Mouse (Mus musculus) lung, embryonic 16.5 days (tissue): ENCODE measurements around the gene Kif1a. TPM values are rescaled to one million over a fixed set of nuclear protein-coding genes. Genes with fewer than 3 reads are reported as not detected.

Experiments
- ATAC-seq: fragments of 200-750 bp; cut with Nextera tagmentation; 2 replicates; pipeline ENCODE4 v1.8.0; 2017; ENCODE audit warnings: low read depth, mild to moderate bottlenecking, moderate library complexity
- H3K27ac ChIP-seq: fragments of 300-500 bp; sonication (generic); 2 replicates; pipeline ENCODE4 v1.5.1; 2014; ENCODE audit warnings: mild to moderate bottlenecking, control low read depth, low read length
- H3K27me3 ChIP-seq: fragments of 300-500 bp; sonication (generic); 2 replicates; pipeline ENCODE4 v1.6.1; 2014; ENCODE audit warnings: low read depth, low read length, mixed read lengths; ENCODE audit not compliant: control insufficient read depth, insufficient read depth
- H3K36me3 ChIP-seq: fragments of 300-500 bp; sonication (generic); 2 replicates; pipeline ENCODE4 v1.6.1; 2014; ENCODE audit warnings: low read length; ENCODE audit not compliant: control insufficient read depth, insufficient read depth
- H3K4me1 ChIP-seq: fragments of 300-500 bp; sonication (generic); replicated peaks from 2 replicates; pipeline ENCODE4 v1.6.1; 2014; ENCODE audit warnings: low read length, mixed read lengths; ENCODE audit not compliant: control insufficient read depth, insufficient read depth
- H3K4me2 ChIP-seq: fragments of 300-500 bp; sonication (generic); 2 replicates; pipeline ENCODE4 v1.6.1; 2014; ENCODE audit warnings: low read depth, low read length, control low read depth
- H3K4me3 ChIP-seq: fragments of 300-500 bp; sonication (generic); 2 replicates; pipeline ENCODE4 v1.5.1; 2014; ENCODE audit warnings: mild to moderate bottlenecking, low read length, control low read depth
- H3K9ac ChIP-seq: fragments of 300-500 bp; sonication (generic); 2 replicates; pipeline ENCODE4 v1.6.1; 2014; ENCODE audit warnings: low read length, control low read depth
- H3K9me3 ChIP-seq: fragments of 300-500 bp; sonication (generic); 2 replicates; pipeline ENCODE4 v1.6.1; 2016; ENCODE audit warnings: low read length; ENCODE audit not compliant: control insufficient read depth
- WGBS: fragments of 180-500 bp; shearing (Covaris S2); extraction: QIAGEN DNeasy Blood & Tissue Kit; methylation state at CpG from one replicate; pipeline ENCODE4 v1.1.7; 2014; 5-methylcytosine and 5-hydroxymethylcytosine counted together
- polyA plus RNA-seq: library from polyadenylated mRNA; unstranded; fragments of >200 nt; fragmentation: Nextera tagmentation; extraction: Ambion mirVana; gene quantifications from 2 replicates; pipeline ENCODE4 v1.2.1, GENCODE M21; 2015

Gene Kif1a
- polyA plus RNA-seq, 1 experiment from 2014 or later: 7.9 TPM

GRCm38 (mm10) chr1:93128710-93129349, 27.1 kb upstream of the Kif1a start:
- Histone ChIP-seq H3K4me1 (peaks cover 7% of the 10 kb centered on the region; the same call in 1 of the 2 replicates), H3K36me3 (no peaks in the 10 kb centered on the region), H3K9ac (0 out of 2 replicates have a peak overlapping the region, but pooled peaks have one; percentile 32), H3K4me3 (no peak overlapping the region), H3K9me3 (no peaks in the 10 kb centered on the region), H3K4me2 (no peak overlapping the region), H3K27ac (peak overlapping the region; percentile 47; the same call in 1 of the 2 replicates), H3K27me3 (no peaks in the 10 kb centered on the region)
- peak; percentile 29; the same call in 1 of the 2 replicates for ATAC-seq
- 24% methylated on average over 6 of the region's 6 CpGs for WGBS

GRCm38 (mm10) chr1:93128209-93128608, 26.5 kb upstream of the Kif1a start:
- WGBS: 76% methylated on average over 8 of the region's 8 CpGs
- Histone ChIP-seq H3K36me3 (no peaks in the 10 kb centered on the region), H3K4me3 (no peak overlapping the region), H3K4me1 (peaks cover 7% of the 10 kb centered on the region; the same call in 1 of the 2 replicates), H3K9ac (no peak overlapping the region), H3K9me3 (no peaks in the 10 kb centered on the region), H3K4me2 (no peak overlapping the region), H3K27ac (no peak overlapping the region), H3K27me3 (no peaks in the 10 kb centered on the region)
- ATAC-seq: no peak

GRCm38 (mm10) chr1:93125256-93125655, 23.5 kb upstream of the Kif1a start:
- Histone ChIP-seq H3K27ac (no peak overlapping the region), H3K9ac (no peak overlapping the region), H3K36me3 (no peaks in the 10 kb centered on the region), H3K4me1 (no peaks in the 10 kb centered on the region; the same call in 1 of the 2 replicates), H3K4me2 (no peak overlapping the region), H3K4me3 (no peak overlapping the region), H3K9me3 (no peaks in the 10 kb centered on the region), H3K27me3 (no peaks in the 10 kb centered on the region)
- peak; percentile 16; the same call in 1 of the 2 replicates for ATAC-seq
- WGBS: 42% methylated on average over 5 of the region's 5 CpGs

- no peak overlapping the region for H3K27ac ChIP-seq
- WGBS: 43% methylated on average over 8 of the region's 8 CpGs
- H3K9ac ChIP-seq: no peak overlapping the region
- ATAC-seq: no peak
- no peak overlapping the region for H3K4me3 ChIP-seq
- no peak overlapping the region for H3K4me2 ChIP-seq
- no peaks in the 10 kb centered on the region for H3K9me3 ChIP-seq
- no peaks in the 10 kb centered on the region for H3K27me3 ChIP-seq
- H3K36me3 ChIP-seq: no peaks in the 10 kb centered on the region
- no peaks in the 10 kb centered on the region; the same call in 1 of the 2 replicates for H3K4me1 ChIP-seq
These were observed 22.3 kb upstream of the Kif1a start for GRCm38 (mm10) chr1:93124066-93124465.

- peak; percentile 55 for ATAC-seq
- H3K36me3 ChIP-seq: no peaks in the 10 kb centered on the region
- no peak overlapping the region for H3K4me3 ChIP-seq
- no peak overlapping the region for H3K4me2 ChIP-seq
- H3K9ac ChIP-seq: no peak overlapping the region
- no peak overlapping the region for H3K27ac ChIP-seq
- 55% methylated on average over 11 of the region's 11 CpGs for WGBS
- H3K4me1 ChIP-seq: no peaks in the 10 kb centered on the region; the same call in 1 of the 2 replicates
- no peaks in the 10 kb centered on the region for H3K9me3 ChIP-seq
- H3K27me3 ChIP-seq: no peaks in the 10 kb centered on the region
These were observed 21.6 kb upstream of the Kif1a start for GRCm38 (mm10) chr1:93123179-93123854.

- Histone ChIP-seq H3K4me1 (peaks cover 8% of the 10 kb centered on the region), H3K9ac (no peak overlapping the region), H3K9me3 (no peaks in the 10 kb centered on the region), H3K27ac (no peak overlapping the region), H3K4me2 (no peak overlapping the region), H3K4me3 (no peak overlapping the region), H3K36me3 (no peaks in the 10 kb centered on the region), H3K27me3 (no peaks in the 10 kb centered on the region)
- no peak for ATAC-seq
- 43% methylated on average over 4 of the region's 4 CpGs for WGBS
These were observed 17.1 kb upstream of the Kif1a start for GRCm38 (mm10) chr1:93118816-93119215.

GRCm38 (mm10) chr1:93115471-93115870, 13.7 kb upstream of the Kif1a start:
- Histone ChIP-seq H3K4me1 (peaks cover 8% of the 10 kb centered on the region), H3K9me3 (no peaks in the 10 kb centered on the region), H3K36me3 (no peaks in the 10 kb centered on the region), H3K9ac (peak overlapping the region; percentile 24; the same call in 1 of the 2 replicates), H3K27me3 (no peaks in the 10 kb centered on the region), H3K4me2 (peak overlapping the region; percentile 51), H3K27ac (no peak overlapping the region), H3K4me3 (peak overlapping the region; percentile 33)
- 27% methylated on average over 10 of the region's 13 CpGs for WGBS
- ATAC-seq: 0 out of 2 replicates have a peak, but pooled peaks have one; percentile 47

GRCm38 (mm10) chr1:93114713-93115463, 13.1 kb upstream of the Kif1a start:
- Histone ChIP-seq H3K4me1 (peaks cover 8% of the 10 kb centered on the region), H3K36me3 (no peaks in the 10 kb centered on the region), H3K9me3 (no peaks in the 10 kb centered on the region), H3K4me2 (peak overlapping the region; percentile 51), H3K27me3 (no peaks in the 10 kb centered on the region), H3K9ac (peak overlapping the region; percentile 24; the same call in 1 of the 2 replicates), H3K27ac (no peak overlapping the region), H3K4me3 (peak overlapping the region; percentile 33)
- ATAC-seq: peak; percentile 100
- WGBS: 28% methylated on average over 21 of the region's 21 CpGs

GRCm38 (mm10) chr1:93102700-93103099, 949 bp upstream of the Kif1a start:
- Histone ChIP-seq H3K36me3 (no peaks in the 10 kb centered on the region), H3K27ac (no peak overlapping the region), H3K9me3 (no peaks in the 10 kb centered on the region), H3K9ac (no peak overlapping the region), H3K27me3 (peaks cover 35% of the 10 kb centered on the region), H3K4me3 (no peak overlapping the region), H3K4me1 (peaks cover 12% of the 10 kb centered on the region), H3K4me2 (no peak overlapping the region)
- WGBS: 66% methylated on average over 7 of the region's 7 CpGs
- no peak for ATAC-seq
